Mouse (Mus musculus) kidney, embryonic 15.5 days (tissue): ENCODE results near the gene Taldo1. TPM values are rescaled to one million over a fixed set of nuclear protein-coding genes. Genes with fewer than 3 reads are reported as not detected.
A peak's percentile ranks its signal among the peaks of the same experiment; 100 is the strongest.

ENCODE experiments used
- ATAC-seq: fragments of 200-750 bp; cut with Nextera tagmentation; replicated peaks from 2 replicates; pipeline ENCODE4 v1.8.0; 2017; ENCODE audit warnings: moderate TSS enrichment; ENCODE audit not compliant: low FRiP score
- H3K27ac ChIP-seq: fragments of 300-500 bp; sonication (generic); 2 replicates; pipeline ENCODE4 v1.5.1; 2015; ENCODE audit warnings: mild to moderate bottlenecking, inconsistent platforms
- H3K27me3 ChIP-seq: fragments of 300-500 bp; sonication (generic); 2 replicates; pipeline ENCODE4 v1.6.1; 2015; ENCODE audit warnings: inconsistent platforms
- H3K36me3 ChIP-seq: fragments of 300-500 bp; sonication (generic); 2 replicates; pipeline ENCODE4 v1.6.1; 2015; ENCODE audit warnings: inconsistent platforms
- H3K4me1 ChIP-seq: fragments of 300-500 bp; sonication (generic); 2 replicates; pipeline ENCODE4 v1.6.1; 2015; ENCODE audit warnings: inconsistent platforms
- H3K4me2 ChIP-seq: fragments of 300-500 bp; sonication (generic); 2 replicates; pipeline ENCODE4 v1.6.1; 2015; ENCODE audit warnings: moderate library complexity, mild to moderate bottlenecking, inconsistent platforms
- H3K4me3 ChIP-seq: fragments of 300-500 bp; sonication (generic); replicated peaks from 2 replicates; pipeline ENCODE4 v1.5.1; 2015; ENCODE audit warnings: mild to moderate bottlenecking, inconsistent platforms
- H3K9ac ChIP-seq: fragments of 300-500 bp; sonication (generic); 2 replicates; pipeline ENCODE4 v1.6.1; 2015; ENCODE audit warnings: mild to moderate bottlenecking, inconsistent platforms
- H3K9me3 ChIP-seq: fragments of 300-500 bp; sonication (generic); replicated peaks from 2 replicates; pipeline ENCODE4 v1.6.1; 2016; ENCODE audit warnings: inconsistent platforms
- WGBS: fragments of 180-500 bp; shearing (Covaris S2); methylation state at CpG from one replicate; pipeline ENCODE4 v1.1.7; 2015; ENCODE audit warnings: mixed read lengths; 5-methylcytosine and 5-hydroxymethylcytosine counted together
- polyA plus RNA-seq: library from polyadenylated mRNA; unstranded; fragments of >200 nt; fragmentation: Nextera tagmentation; extraction: Ambion mirVana; gene quantifications from 2 replicates; pipeline ENCODE4 v1.2.1, GENCODE M21; 2015

Gene Taldo1
- polyA plus RNA-seq, 1 experiment from 2014 or later: 353 TPM

GRCm38 (mm10) chr7:141447110-141447991 is 55.4 kb downstream of the Taldo1 start, which contains the start of gene Rplp2:
Rplp2 (plus strand) TSS chr7:141447370.
- H3K4me1 ChIP-seq: peaks cover 41% of the 10 kb centered on the region
- ATAC-seq: peak; percentile 89
- peaks cover 39% of the 10 kb centered on the region for H3K36me3 ChIP-seq
- no peaks in the 10 kb centered on the region for H3K9me3 ChIP-seq
- WGBS: under 1% methylated on average over 63 of the region's 63 CpGs
- no peaks in the 10 kb centered on the region for H3K27me3 ChIP-seq
- peak within 1 kb of the TSS; percentile 79 for H3K4me3 ChIP-seq
- H3K9ac ChIP-seq: peak within 1 kb of the TSS; percentile 89
- peak within 1 kb of the TSS; percentile 57 for H3K4me2 ChIP-seq
- H3K27ac ChIP-seq: peak within 1 kb of the TSS; percentile 91

- H3K4me2 ChIP-seq: no peak overlapping the region
- peaks cover 40% of the 10 kb centered on the region for H3K4me1 ChIP-seq
- no peak overlapping the region for H3K27ac ChIP-seq
- no peak overlapping the region for H3K9ac ChIP-seq
- no peak for ATAC-seq
- H3K4me3 ChIP-seq: no peak overlapping the region
- H3K27me3 ChIP-seq: no peaks in the 10 kb centered on the region
- peaks cover 41% of the 10 kb centered on the region for H3K36me3 ChIP-seq
- H3K9me3 ChIP-seq: no peaks in the 10 kb centered on the region
Observed at GRCm38 (mm10) chr7:141451928-141452327, 59.9 kb downstream of the Taldo1 start.

Other genes starting within 250 kb of the Taldo1 start
- gene Rnh1, start 219.3 kb upstream of the Taldo1 start, polyA plus RNA-seq: 115 and 122 TPM in 2 replicates
- 92.1 and 98.0 TPM in 2 replicates for gene Hras, start 198.2 kb upstream of the Taldo1 start, polyA plus RNA-seq
- 10.3 and 13.9 TPM in 2 replicates for gene Lrrc56, start 198.0 kb upstream of the Taldo1 start, polyA plus RNA-seq
- 3.4 and 3.5 TPM in 2 replicates for gene Lmntd2, start 178.1 kb upstream of the Taldo1 start, polyA plus RNA-seq
- 57.5 and 66.9 TPM in 2 replicates for gene Rassf7, start 176.3 kb upstream of the Taldo1 start, polyA plus RNA-seq
- gene Phrf1, start 163.4 kb upstream of the Taldo1 start, polyA plus RNA-seq: 73.1 and 78.3 TPM in 2 replicates
- 3.5 and 3.8 TPM in 2 replicates for gene Irf7, start 125.7 kb upstream of the Taldo1 start, polyA plus RNA-seq
- 8.2 and 8.6 TPM in 2 replicates for gene Cdhr5, start 115.4 kb upstream of the Taldo1 start, polyA plus RNA-seq
- gene Sct, start 113.1 kb upstream of the Taldo1 start, polyA plus RNA-seq: 41.1 and 43.5 TPM in 2 replicates
- 1.4 and 1.8 TPM in 2 replicates for gene Drd4, start 100.2 kb upstream of the Taldo1 start, polyA plus RNA-seq
- gene Deaf1, start 64.5 kb upstream of the Taldo1 start, polyA plus RNA-seq: 68.2 and 81.1 TPM in 2 replicates
- gene Tmem80, start 64.5 kb upstream of the Taldo1 start, polyA plus RNA-seq: 52.8 and 54.4 TPM in 2 replicates
- gene Eps8l2, start 53.3 kb upstream of the Taldo1 start, polyA plus RNA-seq: 33.1 and 39.6 TPM in 2 replicates
- 61.5 and 61.8 TPM in 2 replicates for gene Gatd1, start 21.9 kb downstream of the Taldo1 start, polyA plus RNA-seq
- gene Cend1, start 37.3 kb downstream of the Taldo1 start, polyA plus RNA-seq: 2.6 and 3.4 TPM in 2 replicates
- 27.6 and 34.0 TPM in 2 replicates for gene Slc25a22, start 45.7 kb downstream of the Taldo1 start, polyA plus RNA-seq
- 10.5 and 12.6 TPM in 2 replicates for gene Pidd1, start 51.8 kb downstream of the Taldo1 start, polyA plus RNA-seq
- gene Rplp2, start 55.2 kb downstream of the Taldo1 start, polyA plus RNA-seq: 1,339 and 1,510 TPM in 2 replicates
- 36.3 and 41.7 TPM in 2 replicates for gene Pnpla2, start 63.0 kb downstream of the Taldo1 start, polyA plus RNA-seq
- gene Cracr2b, start 68.9 kb downstream of the Taldo1 start, polyA plus RNA-seq: 19.3 and 22.0 TPM in 2 replicates
- gene Cd151, start 75.2 kb downstream of the Taldo1 start, polyA plus RNA-seq: 30.9 and 34.8 TPM in 2 replicates
- 78.7 and 81.5 TPM in 2 replicates for gene Polr2l, start 82.9 kb downstream of the Taldo1 start, polyA plus RNA-seq
- 91.6 and 93.4 TPM in 2 replicates for gene Tspan4, start 83.0 kb downstream of the Taldo1 start, polyA plus RNA-seq
- 39.7 and 45.0 TPM in 2 replicates for gene Chid1, start 147.7 kb downstream of the Taldo1 start, polyA plus RNA-seq
- gene Ap2a2, start 170.0 kb downstream of the Taldo1 start, polyA plus RNA-seq: 77.9 and 87.8 TPM in 2 replicates